Mouse (Mus musculus) embryo, embryonic 10.5 days (tissue): ENCODE results near the gene Tspan18.

Source experiments
- DNase-seq: peaks from one replicate; pipeline ENCODE4 v3.0.0-alpha.2; 2015; ENCODE audit warnings: low spot score

Gene Tspan18

DNA sequence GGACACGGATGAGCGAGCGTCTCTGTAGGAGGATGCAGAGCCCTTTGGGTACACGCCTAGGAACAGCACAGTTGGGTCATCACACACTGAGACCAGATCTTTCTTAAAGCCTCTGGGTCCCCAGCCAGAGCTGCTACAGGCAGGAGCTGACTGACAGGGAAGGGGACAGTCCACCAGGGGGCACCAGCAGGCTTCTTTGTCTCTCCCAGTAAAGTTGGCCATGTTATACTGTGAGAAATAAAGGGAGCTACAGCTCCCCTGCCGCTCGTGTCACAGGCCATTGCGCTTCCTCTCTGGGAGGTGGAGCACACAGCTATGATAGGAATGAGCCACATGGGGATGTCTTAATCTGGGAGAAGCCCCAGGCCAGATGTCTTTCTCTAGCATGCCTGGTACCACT is 117.3 kb downstream of the Tspan18 start:
- peak; percentile 94 for DNase-seq

DNA sequence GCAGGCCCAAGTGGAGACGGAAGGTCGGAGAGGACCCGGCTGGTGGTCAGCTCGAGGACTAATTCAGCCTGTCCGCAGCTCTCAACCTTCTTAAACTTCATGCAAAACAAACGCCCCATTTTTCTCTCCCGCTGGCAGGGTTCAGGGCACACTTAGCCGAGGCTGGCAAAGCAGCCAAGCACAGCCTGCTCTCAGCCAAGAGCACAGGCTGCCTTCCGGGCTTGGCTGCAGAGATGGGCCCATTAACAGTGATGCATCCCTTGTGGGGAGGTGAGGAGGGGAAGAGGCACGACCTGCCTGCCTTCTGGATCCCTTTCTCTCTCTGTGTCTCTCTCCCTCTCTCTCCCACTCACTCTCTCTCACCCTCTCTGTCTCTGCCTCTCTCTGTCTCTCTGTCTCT is 118.5 kb downstream of the Tspan18 start:
- DNase-seq: no peak

DNA sequence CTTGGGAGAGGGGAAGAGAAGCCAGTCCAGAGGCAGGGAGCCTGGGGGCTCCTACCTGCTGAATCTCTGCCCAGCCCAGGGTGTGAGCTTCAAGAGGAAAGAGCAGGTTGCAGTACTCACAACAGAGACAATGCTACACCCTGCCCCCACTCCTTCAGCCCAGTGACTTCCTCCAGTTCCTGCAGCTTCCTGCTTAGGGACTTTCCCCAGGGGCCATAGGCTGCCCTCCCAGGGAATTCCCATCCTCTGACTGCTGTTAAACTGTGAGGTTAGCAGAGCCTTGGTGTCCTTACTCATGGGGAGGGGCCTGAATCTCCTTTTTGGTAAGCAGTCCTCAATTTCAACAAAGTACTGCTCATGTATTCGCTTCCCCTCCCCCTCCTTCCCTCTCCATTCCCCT is 120.1 kb downstream of the Tspan18 start:
- DNase-seq: no peak

- no peak for DNase-seq
Observed at GRCm38 (mm10) chr2:93212865-93213264, 121.4 kb downstream of the Tspan18 start.

GRCm38 (mm10) chr2:93212386-93212785 is 121.9 kb downstream of the Tspan18 start:
- no peak for DNase-seq

- DNase-seq: no peak
Observed at GRCm38 (mm10) chr2:93206126-93206525, 128.2 kb downstream of the Tspan18 start.

DNA sequence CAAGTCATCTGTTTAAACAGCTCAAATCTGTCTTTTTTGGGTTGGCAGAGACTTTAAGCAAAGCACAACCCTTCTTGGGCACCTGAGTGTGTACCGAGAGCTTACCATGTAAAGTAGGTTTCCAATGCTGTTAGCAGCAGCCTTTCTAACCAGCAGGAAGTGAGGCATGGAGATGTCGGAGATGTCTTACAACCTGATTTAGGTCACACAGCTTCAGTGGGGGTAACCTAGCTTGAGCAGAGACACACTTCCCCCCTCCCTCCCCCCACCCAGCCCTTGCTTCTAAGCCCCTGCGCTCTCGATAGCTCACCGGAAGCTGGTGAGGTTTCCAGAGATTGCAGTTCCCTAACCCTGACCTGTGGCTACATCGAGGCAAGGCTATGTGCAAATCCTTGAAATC is 129.7 kb downstream of the Tspan18 start:
- no peak for DNase-seq

GRCm38 (mm10) chr2:93203682-93204081 is 130.6 kb downstream of the Tspan18 start:
- peak; percentile 82 for DNase-seq

DNA sequence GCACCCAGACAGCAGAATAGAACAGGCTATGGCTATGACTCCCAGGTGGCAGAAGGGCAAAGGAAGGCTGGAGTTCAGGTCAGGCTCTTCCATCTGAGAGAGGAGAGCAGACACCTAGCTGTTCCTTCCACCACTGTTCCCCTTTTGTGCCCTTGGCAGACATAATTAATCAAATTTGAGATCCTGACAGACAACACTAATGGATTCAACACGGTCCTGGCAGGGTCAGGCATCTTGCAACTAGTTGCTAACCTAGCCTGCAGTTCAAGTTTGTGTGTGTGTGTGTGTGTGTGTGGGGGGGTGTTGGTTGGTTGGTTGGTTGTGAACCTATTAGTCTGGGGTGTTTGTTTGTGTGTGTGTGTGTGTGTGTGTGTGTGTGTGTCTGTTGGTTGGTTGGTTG is 131.5 kb downstream of the Tspan18 start:
- DNase-seq: peak; percentile 52

DNA sequence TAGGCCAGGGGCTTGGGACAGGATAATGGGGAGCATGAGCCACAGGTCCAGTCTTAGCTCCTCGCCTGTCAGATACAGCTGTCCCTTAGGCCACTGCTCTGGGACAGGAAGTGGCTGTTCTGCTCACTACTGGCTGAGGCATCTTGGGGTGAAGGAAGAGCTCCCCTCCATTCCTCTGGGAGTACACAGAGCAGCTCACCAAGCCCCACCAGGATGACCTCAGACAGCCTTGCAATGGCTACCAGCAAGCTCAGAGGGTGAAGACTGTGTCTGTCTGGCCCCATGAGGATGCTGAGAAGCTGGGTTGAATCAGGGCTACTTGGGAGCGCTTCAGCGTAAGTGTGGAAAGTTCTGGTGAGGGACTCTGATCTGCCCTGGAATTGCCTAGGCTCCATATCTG is 132.3 kb downstream of the Tspan18 start:
- no peak for DNase-seq

DNA sequence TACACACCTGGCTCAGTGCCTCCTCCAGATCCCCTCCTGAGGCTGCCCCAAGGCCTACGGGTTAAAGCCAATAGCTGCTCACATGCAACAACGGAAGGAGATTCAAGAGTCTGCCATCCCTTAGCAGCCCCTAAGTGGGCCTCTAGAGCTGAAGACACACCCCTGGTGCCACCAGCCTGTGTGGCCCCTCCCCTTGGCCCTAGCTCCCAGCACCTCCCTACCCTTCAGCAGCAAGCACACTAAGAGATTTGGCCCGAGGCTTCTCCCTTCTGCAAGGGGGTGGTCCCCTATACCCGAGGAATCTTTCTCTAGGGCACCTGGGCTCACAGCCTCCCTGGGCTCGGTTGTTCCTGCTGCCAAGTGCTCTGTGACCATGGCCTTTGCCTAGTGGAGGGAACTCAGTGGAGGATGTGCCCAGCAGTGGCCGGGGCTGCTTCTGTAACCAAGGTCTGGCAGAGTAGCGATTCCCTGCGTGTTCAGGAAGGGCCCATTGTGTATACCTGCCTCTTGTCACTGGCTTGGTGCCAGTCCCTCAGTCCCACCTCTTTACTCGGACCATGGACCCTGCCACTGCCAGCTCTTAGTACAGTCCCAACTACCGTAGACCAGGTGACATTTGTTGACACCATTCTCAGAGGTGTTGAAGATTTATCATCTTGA is 133.5 kb downstream of the Tspan18 start:
- DNase-seq: no peak

DNA sequence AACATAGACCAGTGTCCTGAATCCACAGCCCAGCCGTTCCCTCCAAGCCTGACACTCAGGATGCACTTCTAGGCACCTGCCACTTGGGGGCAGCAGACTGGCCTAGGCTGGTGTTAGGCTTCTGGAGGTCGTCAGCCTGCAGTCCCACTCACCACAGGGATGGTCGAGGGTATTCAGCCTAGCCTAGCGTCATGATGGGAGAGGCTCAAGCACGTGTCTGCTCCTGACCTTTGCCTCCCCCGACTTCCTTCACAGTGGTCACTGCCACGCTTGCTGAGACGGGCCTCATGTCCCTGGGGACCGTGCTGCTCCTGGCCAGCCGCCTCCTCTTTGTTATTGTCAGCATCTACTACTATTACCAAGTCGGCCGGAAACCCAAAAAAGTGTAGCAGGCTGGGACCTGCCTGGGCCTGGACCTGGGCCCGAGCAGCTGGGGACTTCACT is 134.8 kb downstream of the Tspan18 start:
- DNase-seq: peak; percentile 89

- DNase-seq: peak; percentile 96
Observed at GRCm38 (mm10) chr2:93198846-93199245, 135.5 kb downstream of the Tspan18 start.

DNA sequence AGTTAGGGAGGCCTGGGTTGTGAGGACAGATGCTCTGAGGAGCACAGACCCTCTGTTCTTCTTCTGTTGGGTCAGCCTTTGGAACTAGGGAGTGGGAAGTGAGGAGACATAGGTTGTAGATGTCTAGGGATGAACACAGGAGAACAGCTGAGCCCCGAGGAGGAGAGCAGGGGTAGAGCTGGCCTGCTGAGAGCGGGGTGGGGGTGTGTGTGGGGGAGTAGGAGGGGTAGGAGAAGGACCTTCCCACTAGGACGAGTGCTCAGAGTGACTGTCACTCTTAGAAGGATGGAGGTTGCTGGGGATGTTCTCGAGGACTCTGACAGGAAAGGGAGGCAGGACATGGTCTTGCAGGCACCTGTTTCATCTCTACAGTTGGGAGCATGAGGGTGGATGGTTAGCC is 140.5 kb downstream of the Tspan18 start:
- DNase-seq: no peak

DNA sequence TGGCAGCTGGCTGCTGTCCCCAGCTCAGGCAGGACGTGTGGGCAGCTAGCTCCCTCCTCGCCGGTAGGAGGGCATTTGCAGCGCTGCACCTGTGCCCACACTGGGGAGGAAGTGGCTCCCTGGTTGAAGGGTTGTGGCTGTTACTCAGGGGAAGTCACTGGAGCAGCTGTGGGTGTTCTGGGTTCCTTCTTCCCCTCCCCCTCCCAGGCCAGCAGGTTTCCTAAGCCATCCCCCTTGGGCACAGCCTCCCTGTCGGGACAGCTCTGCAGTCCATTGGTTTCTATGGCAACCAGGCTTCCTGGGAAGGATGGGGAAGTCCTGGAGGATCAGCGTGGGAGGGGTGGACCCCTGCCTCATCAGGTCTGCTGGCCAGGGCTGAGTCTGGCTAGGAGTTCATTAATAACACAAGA is 141.6 kb downstream of the Tspan18 start:
- peak; percentile 76 for DNase-seq

- no peak for DNase-seq
Observed at GRCm38 (mm10) chr2:93192182-93192560, 142.1 kb downstream of the Tspan18 start.

DNA sequence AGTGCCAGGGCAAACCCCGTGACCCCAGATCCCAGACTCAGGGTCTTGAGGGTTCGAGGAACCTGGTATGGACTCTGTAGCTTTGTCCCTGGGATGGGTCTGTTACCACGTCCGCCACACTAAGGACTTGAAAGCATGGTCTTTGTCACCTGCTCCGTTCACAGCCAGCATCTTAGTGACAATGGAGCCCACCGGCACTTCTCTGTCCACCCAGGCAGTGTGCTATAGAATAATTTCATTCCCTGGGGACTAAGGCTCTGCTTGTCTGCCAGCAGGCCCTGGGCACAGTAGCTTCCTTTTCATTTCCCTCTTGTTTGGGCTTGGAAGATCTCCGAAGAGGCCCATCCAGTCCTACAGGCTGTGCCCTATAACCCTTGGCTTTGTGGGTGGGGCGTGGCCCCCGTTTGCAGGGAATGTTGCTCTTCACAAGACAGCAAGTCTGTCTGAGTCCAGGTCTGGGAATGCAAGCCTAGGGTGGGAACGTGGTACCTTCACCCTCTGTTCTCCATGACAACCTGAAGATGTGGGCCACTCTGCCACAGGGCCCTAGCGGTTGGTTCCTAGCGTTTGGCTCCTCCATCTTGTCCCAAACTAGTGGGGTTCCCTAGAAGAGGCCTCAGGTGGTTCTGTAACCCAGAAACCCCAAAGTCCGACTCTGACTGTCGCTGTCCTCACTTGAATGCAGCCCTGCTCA is 142.7 kb downstream of the Tspan18 start:
- no peak for DNase-seq

GRCm38 (mm10) chr2:93190771-93191487 is 143.4 kb downstream of the Tspan18 start:
- DNase-seq: peak; percentile 72

DNA sequence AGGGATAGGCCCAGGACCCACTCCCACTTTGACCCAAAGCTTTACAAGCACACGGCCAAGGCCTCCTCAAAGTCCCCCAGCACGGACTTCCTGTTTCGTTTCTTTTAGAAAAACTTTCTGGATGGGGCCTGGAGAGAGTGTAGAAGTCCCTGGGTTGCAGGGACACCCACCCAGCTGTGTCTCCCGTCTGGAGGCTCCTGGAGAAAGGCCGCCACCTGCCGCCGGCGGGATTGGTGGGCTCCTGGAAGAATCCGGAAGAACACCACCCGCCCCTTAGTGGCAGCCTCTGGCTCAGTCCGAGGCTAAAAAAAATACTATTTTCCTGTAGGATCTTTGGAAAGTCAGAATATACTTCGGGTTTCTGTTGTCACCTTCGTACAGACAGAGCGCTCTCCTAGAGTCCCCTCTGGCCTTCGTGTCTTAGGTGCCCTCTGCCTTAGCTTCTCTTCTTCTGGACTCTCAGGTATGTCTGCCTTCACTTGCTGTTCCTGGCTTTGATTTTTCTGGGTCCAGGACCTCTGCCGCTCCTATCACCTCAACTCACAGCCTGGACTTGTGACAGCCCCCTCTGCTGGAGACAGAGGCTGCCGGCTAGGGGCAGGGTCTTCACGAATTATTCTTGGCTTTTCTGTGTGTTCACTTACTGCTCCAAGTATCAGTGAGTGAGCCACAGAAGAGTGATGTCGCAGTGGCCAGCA is 145.4 kb downstream of the Tspan18 start:
- DNase-seq: peak; percentile 75

GRCm38 (mm10) chr2:93188020-93188760 is 146.1 kb downstream of the Tspan18 start:
- no peak for DNase-seq

GRCm38 (mm10) chr2:93187323-93187996 is 146.8 kb downstream of the Tspan18 start, which contains the start of gene Trp53i11:
Trp53i11 (plus strand) TSS chr2:93187548.
- peak; percentile 89 for DNase-seq
